Mouse (Mus musculus) adrenal gland, postnatal 25 days (tissue): ENCODE data around the gene Plac9a. TPM values are rescaled to one million over a fixed set of nuclear protein-coding genes. Genes with fewer than 3 reads are reported as not detected.

Experiments used
- total RNA-seq: library from RNA; stranded (reverse); gene quantifications from 2 replicates; pipeline ENCODE4 v1.2.3, GENCODE M21; 2021

Gene Plac9a
- total RNA-seq, 1 experiment from 2014 or later = 1.3 TPM

Other genes with a start within 250 kb of the Plac9a start
- 29.4 and 35.9 TPM in 2 replicates for gene Ppif, start 208.9 kb downstream of the Plac9a start, total RNA-seq
- 16.2 and 18.4 TPM in 2 replicates for gene Zcchc24, start 134.1 kb downstream of the Plac9a start, total RNA-seq
- gene Anxa11, start 60.9 kb downstream of the Plac9a start, total RNA-seq = 70.1 and 72.0 TPM in 2 replicates
- 1.7 and 3.2 TPM in 2 replicates for gene Tmem254a, start 24.6 kb upstream of the Plac9a start, total RNA-seq
- gene Cphx1, start 35.2 kb upstream of the Plac9a start, total RNA-seq = not detected in 2 replicates
- 0.15 and 0.81 TPM in 2 replicates for gene Duxbl1, start 75.5 kb upstream of the Plac9a start, total RNA-seq
- gene Gm9780, start 139.6 kb upstream of the Plac9a start, total RNA-seq = 6.6 and 6.7 TPM in 2 replicates
- gene Tmem254c, start 164.3 kb upstream of the Plac9a start, total RNA-seq = 3.7 and 21.0 TPM in 2 replicates
- gene Cphx2, start 178.4 kb upstream of the Plac9a start, total RNA-seq = not detected in 2 replicates
- not detected in 2 replicates for gene Cphx3, start 179.2 kb upstream of the Plac9a start, total RNA-seq
- not detected in 2 replicates for gene Duxbl2, start 215.2 kb upstream of the Plac9a start, total RNA-seq